Mouse (Mus musculus) cerebellum, adult 2 months (tissue): ENCODE measurements around the gene Mcm3ap.

Source experiments
- CTCF ChIP-seq: fragments of 200-500 bp; IDR thresholded peaks from 2 replicates; pipeline ENCODE4 v1.5.1; 2011; ENCODE audit warnings: low read depth, mild to moderate bottlenecking, control low read depth, low read length, moderate library complexity, borderline replicate concordance; ENCODE audit not compliant: insufficient read depth
- POLR2A ChIP-seq: fragments of 200-500 bp; IDR thresholded peaks from 2 replicates; pipeline ENCODE4 v1.6.1; 2011; ENCODE audit warnings: low read length, control low read depth, borderline replicate concordance; ENCODE audit not compliant: insufficient read depth

DNA sequence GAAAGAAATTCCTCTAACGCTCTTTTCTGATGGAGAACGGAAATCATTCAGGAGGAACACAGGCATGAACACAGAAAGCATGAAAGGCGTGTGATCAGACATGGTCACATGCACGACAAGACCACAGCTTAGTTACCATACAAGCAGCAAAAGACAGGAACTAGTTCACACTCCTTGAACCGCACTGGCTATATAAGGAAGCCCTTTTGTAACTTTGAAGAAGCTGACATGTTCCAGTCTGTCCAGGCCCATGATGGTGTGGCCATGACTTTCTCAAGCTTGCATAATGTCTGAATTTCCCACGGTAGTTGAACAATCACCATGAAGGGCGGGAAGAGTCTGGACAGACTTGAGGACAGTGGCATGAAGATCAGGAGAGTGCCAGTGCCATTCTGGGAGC, 43.1 kb upstream of the Mcm3ap start:
- TF ChIP-seq POLR2A (no peak), CTCF (no peak)
